Comparison of ENCODE assay signal across 18 mouse cellular contexts in the genomic region with DNA sequence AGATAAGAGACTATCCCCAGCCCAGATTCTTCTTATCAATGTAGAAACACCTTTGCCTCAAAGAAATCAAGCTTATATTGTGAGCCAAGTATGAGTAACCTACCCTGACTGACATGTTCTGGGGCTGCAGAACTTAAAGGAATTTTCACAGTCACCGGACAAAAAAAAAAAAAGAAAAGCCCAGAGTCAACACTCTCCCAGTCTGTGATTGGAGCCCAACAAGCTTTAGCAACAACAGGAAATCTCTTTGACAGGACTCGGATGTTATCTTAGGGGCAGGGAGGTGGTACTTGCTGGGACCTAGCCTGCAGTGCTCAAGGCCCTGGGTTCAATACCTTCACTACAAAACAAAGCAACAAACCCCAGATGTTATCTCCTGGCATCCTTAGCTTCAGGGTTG.
A peak's percentile ranks its signal among the peaks of the same experiment; 100 is the strongest.
DNase-seq lines count a peak whose midpoint lies in the region; ATAC-seq and TF ChIP-seq lines count a peak whose summit lies in the region.
"Had no signal": no experiment of that assay in that cellular context is flagged by ENCODE, and none has a peak within 500 bp of the region (broad histone marks: within the 10 kb centered on the region; RNA-seq: fewer than 3 reads in every experiment).

No protein-coding gene starts in this region.

- 0 out of 2 replicates have a peak overlapping the region, but pooled peaks have one; percentile 24 for H3K4me2 ChIP-seq in intestine, postnatal 0 days (replicated peaks; ENCODE audit: low read depth)
- H3K4me2 ChIP-seq in intestine, embryonic 16.5 days (ENCODE audit: low read depth, low read length), result no peak overlapping the region
- H3K4me2 ChIP-seq: embryonic facial prominence, embryonic 15.5 days; forebrain, embryonic 15.5 days; heart, embryonic 13.5 days; hindbrain, embryonic 12.5 days had no signal

- no peaks in the 10 kb centered on the region for H3K36me3 ChIP-seq in intestine, postnatal 0 days (ENCODE audit: control insufficient read depth, insufficient read depth)
- H3K36me3 ChIP-seq in intestine, embryonic 16.5 days (ENCODE audit: control insufficient read depth, insufficient read depth, low read length), result no peaks in the 10 kb centered on the region
- H3K36me3 ChIP-seq in megakaryocyte, embryonic 14.5 days (replicated peaks; ENCODE audit: low read length), result no peaks in the 10 kb centered on the region
- H3K36me3 ChIP-seq: embryonic facial prominence, embryonic 15.5 days; forebrain, embryonic 15.5 days; heart, embryonic 13.5 days; hindbrain, embryonic 12.5 days had no signal

- WGBS in intestine, postnatal 0 days, result 12% methylated on average over 2 of the region's 2 CpGs
- WGBS in intestine, embryonic 16.5 days, result 12% methylated on average over 2 of the region's 2 CpGs

- no peak overlapping the region for H3K27ac ChIP-seq in intestine, postnatal 0 days (ENCODE audit: low read depth, low read length)
- no peak overlapping the region for H3K27ac ChIP-seq in intestine, embryonic 16.5 days (ENCODE audit: low read length)
- H3K27ac ChIP-seq in embryonic fibroblast, embryonic 13.5 days (ENCODE audit: insufficient read depth, low read length), result peak overlapping the region; percentile 9; the same call in 1 of the 2 replicates
- H3K27ac ChIP-seq: embryonic facial prominence, embryonic 15.5 days; forebrain, embryonic 15.5 days; heart, embryonic 13.5 days; hindbrain, embryonic 12.5 days had no signal

- no peak for ATAC-seq in intestine, postnatal 0 days
- ATAC-seq in intestine, embryonic 16.5 days, result no peak
- no peak for ATAC-seq in megakaryocyte, adult 5-6 weeks (ENCODE audit: poor library complexity, severe bottlenecking)
- ATAC-seq: forebrain, embryonic 15.5 days; hindbrain, embryonic 16.5 days had no signal

- no peak overlapping the region for H3K9ac ChIP-seq in intestine, postnatal 0 days (ENCODE audit: low read depth, low read length)
- H3K9ac ChIP-seq in intestine, embryonic 16.5 days (ENCODE audit: low read depth, low read length), result no peak overlapping the region
- H3K9ac ChIP-seq: embryonic facial prominence, embryonic 15.5 days; forebrain, embryonic 15.5 days; heart, embryonic 13.5 days; hindbrain, embryonic 12.5 days had no signal

- no peak for TF ChIP-seq POLR2A in embryonic fibroblast, embryonic 13.5 days (IDR thresholded peaks at IDR 0.05; ENCODE audit: low read depth, low read length)

- H3K4me3 ChIP-seq in intestine, postnatal 0 days (ENCODE audit: low read depth, low read length), result no peak overlapping the region
- H3K4me3 ChIP-seq in intestine, embryonic 16.5 days (ENCODE audit: low read length), result no peak overlapping the region
- peak overlapping the region; percentile 71 for H3K4me3 ChIP-seq in megakaryocyte, embryonic 14.5 days (replicated peaks)
- no peak overlapping the region for H3K4me3 ChIP-seq in embryonic fibroblast, embryonic 13.5 days (ENCODE audit: insufficient read depth, low read length)
- H3K4me3 ChIP-seq: embryonic facial prominence, embryonic 15.5 days; forebrain, embryonic 15.5 days; heart, embryonic 13.5 days; hindbrain, embryonic 12.5 days had no signal

- H3K4me1 ChIP-seq in intestine, postnatal 0 days (replicated peaks; ENCODE audit: control insufficient read depth, insufficient read depth, low read length), result no peaks in the 10 kb centered on the region
- no peaks in the 10 kb centered on the region for H3K4me1 ChIP-seq in intestine, embryonic 16.5 days (ENCODE audit: control insufficient read depth, insufficient read depth, low read length)
- 0 out of 2 replicates have a peak, but pooled peaks cover 4% of the 10 kb centered on the region for H3K4me1 ChIP-seq in megakaryocyte, embryonic 14.5 days
- H3K4me1 ChIP-seq in embryonic fibroblast, embryonic 13.5 days (ENCODE audit: control insufficient read depth, insufficient read depth, low read length), result no peaks in the 10 kb centered on the region; the same call in 1 of the 2 replicates
- H3K4me1 ChIP-seq: heart, embryonic 13.5 days had no signal

- no peaks in the 10 kb centered on the region for H3K9me3 ChIP-seq in intestine, postnatal 0 days (ENCODE audit: control insufficient read depth)
- H3K9me3 ChIP-seq in intestine, embryonic 16.5 days (ENCODE audit: control insufficient read depth, low read length), result no peaks in the 10 kb centered on the region
- no peaks in the 10 kb centered on the region for H3K9me3 ChIP-seq in megakaryocyte, embryonic 14.5 days
- H3K9me3 ChIP-seq: embryonic facial prominence, embryonic 15.5 days; forebrain, embryonic 15.5 days; heart, embryonic 13.5 days; hindbrain, embryonic 12.5 days had no signal

- H3K27me3 ChIP-seq in intestine, postnatal 0 days (replicated peaks; ENCODE audit: control insufficient read depth, insufficient read depth, low read length), result 0 out of 2 replicates have a peak, but pooled peaks cover 4% of the 10 kb centered on the region
- peaks cover 5% of the 10 kb centered on the region for H3K27me3 ChIP-seq in intestine, embryonic 16.5 days (replicated peaks; ENCODE audit: control insufficient read depth, insufficient read depth, low read length)
- H3K27me3 ChIP-seq in megakaryocyte, embryonic 14.5 days (replicated peaks), result peaks cover 43% of the 10 kb centered on the region
- H3K27me3 ChIP-seq: forebrain, embryonic 15.5 days had no signal

- DNase-seq in 3T3-L1 (ENCODE audit: low read depth, low spot score), result peak; percentile 74
- DNase-seq: adrenal gland, adult 8-10 months; cerebellum, adult 11 months; cerebellum, adult 8-10 months; cerebellum, postnatal 14 days; gastrocnemius, postnatal 36 days; heart, adult 11 months; heart, postnatal 36 days had no signal

- TF ChIP-seq CTCF in intestine, postnatal 0 days (IDR thresholded peaks at IDR 0.05; ENCODE audit: low read depth), result no peak
- no peak for TF ChIP-seq CTCF in embryonic fibroblast, embryonic 13.5 days (IDR thresholded peaks at IDR 0.05; ENCODE audit: borderline replicate concordance, insufficient read depth, low read length)
